Mouse (Mus musculus) lung, postnatal 25 days (tissue): ENCODE data around the gene Pdcd5.

Experiments
- DNase-seq: peaks from one replicate; pipeline ENCODE4 v3.0.0; 2022; ENCODE audit warnings: low spot score

Pdcd5 gene

GRCm38 (mm10) chr7:35646317-35647081 is 822 bp downstream of the Pdcd5 start:
- DNase-seq: no peak

- DNase-seq: no peak
Measured at GRCm38 (mm10) chr7:35640072-35640471, 7.2 kb downstream of the Pdcd5 start.

GRCm38 (mm10) chr7:35636874-35637273 is 10.4 kb downstream of the Pdcd5 start:
- DNase-seq: no peak

GRCm38 (mm10) chr7:35636229-35636628 is 11.1 kb downstream of the Pdcd5 start:
- DNase-seq: no peak

- DNase-seq: no peak
Measured at GRCm38 (mm10) chr7:35628496-35628895, 18.8 kb downstream of the Pdcd5 start.

GRCm38 (mm10) chr7:35627371-35627770 is 19.9 kb downstream of the Pdcd5 start:
- DNase-seq: no peak

- no peak for DNase-seq
Measured at GRCm38 (mm10) chr7:35626038-35626437, 21.3 kb downstream of the Pdcd5 start.

- DNase-seq: no peak
Measured at GRCm38 (mm10) chr7:35622626-35623025, 24.7 kb downstream of the Pdcd5 start.

GRCm38 (mm10) chr7:35617513-35617912 is 29.8 kb downstream of the Pdcd5 start:
- DNase-seq: no peak

- DNase-seq: no peak
Measured at GRCm38 (mm10) chr7:35609245-35609644, 38.1 kb downstream of the Pdcd5 start.

- DNase-seq: no peak
Measured at GRCm38 (mm10) chr7:35606816-35607215, 40.5 kb downstream of the Pdcd5 start.

GRCm38 (mm10) chr7:35602766-35603165 is 44.6 kb downstream of the Pdcd5 start:
- no peak for DNase-seq

- no peak for DNase-seq
Measured at GRCm38 (mm10) chr7:35601106-35601505, 46.2 kb downstream of the Pdcd5 start.

- no peak for DNase-seq
Measured at GRCm38 (mm10) chr7:35600031-35600430, 47.3 kb downstream of the Pdcd5 start.

- DNase-seq: no peak
Measured at GRCm38 (mm10) chr7:35599492-35599891, 47.8 kb downstream of the Pdcd5 start.

- no peak for DNase-seq
Measured at GRCm38 (mm10) chr7:35594311-35594710, 53.0 kb downstream of the Pdcd5 start.
